Mouse (Mus musculus) lung, adult 2 months (tissue): ENCODE measurements at regions not wholly inside any gene's neighbourhood (a gene's known extent, or its start where the extent isn't known, plus 50 kb on each side); places are given as distances from the start of the nearest gene placed in this dataset.

ENCODE experiments used
- DNase-seq: peaks from one replicate; pipeline ENCODE4 v3.0.0; 2022
- H3K4me1 ChIP-seq: fragments of 200-500 bp; 2 replicates; pipeline ENCODE4 v1.6.1; 2011; ENCODE audit warnings: low read length; ENCODE audit not compliant: control insufficient read depth, insufficient read depth
- H3K4me3 ChIP-seq: fragments of 200-500 bp; replicated peaks from 2 replicates; pipeline ENCODE3; 2011; ENCODE audit warnings: low read depth, mild to moderate bottlenecking, control low read depth, low read length; ENCODE audit errors: extremely low read depth
- CTCF ChIP-seq: fragments of 200-500 bp; IDR thresholded peaks from 2 replicates; pipeline ENCODE4 v1.5.1; 2011; ENCODE audit warnings: mild to moderate bottlenecking, low read length, control low read depth; ENCODE audit not compliant: insufficient read depth
- POLR2A ChIP-seq: fragments of 200-500 bp; IDR thresholded peaks from 2 replicates; pipeline ENCODE4 v1.6.1; 2011; ENCODE audit warnings: low read depth, mild to moderate bottlenecking, control low read depth, low read length, borderline replicate concordance; ENCODE audit errors: extremely low read depth
- WGBS: fragments of 180-500 bp; shearing (Covaris S2); methylation state at CpG from one replicate; pipeline ENCODE4 v1.1.7; 2018; 5-methylcytosine and 5-hydroxymethylcytosine counted together

DNA sequence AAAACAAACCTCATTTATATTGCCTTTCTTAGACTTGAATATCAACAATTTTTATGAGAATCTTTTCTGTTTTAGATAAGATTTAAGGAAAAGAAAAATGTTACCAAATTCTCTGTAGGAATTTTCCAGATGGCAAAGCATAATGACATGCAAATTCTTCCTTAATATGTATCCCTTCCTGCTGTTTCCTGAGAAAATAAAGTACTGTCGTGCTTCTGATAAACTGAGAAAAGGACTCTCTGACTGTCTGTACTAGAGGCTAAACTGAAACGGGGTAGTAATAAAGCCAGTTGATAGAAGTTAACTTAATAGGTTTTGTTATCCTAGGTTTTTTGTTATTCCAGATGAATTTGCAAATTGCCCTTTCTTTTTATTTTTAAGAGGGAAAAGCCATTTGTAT is 1208.4 kb upstream of the Cited2 start:
- DNase-seq: no peak
- H3K4me3 ChIP-seq: no peak overlapping the region
- WGBS: 71% methylated on average over 2 of the region's 2 CpGs
- no peak for TF ChIP-seq POLR2A
- TF ChIP-seq CTCF: no peak
- no peaks in the 10 kb centered on the region for H3K4me1 ChIP-seq

DNA sequence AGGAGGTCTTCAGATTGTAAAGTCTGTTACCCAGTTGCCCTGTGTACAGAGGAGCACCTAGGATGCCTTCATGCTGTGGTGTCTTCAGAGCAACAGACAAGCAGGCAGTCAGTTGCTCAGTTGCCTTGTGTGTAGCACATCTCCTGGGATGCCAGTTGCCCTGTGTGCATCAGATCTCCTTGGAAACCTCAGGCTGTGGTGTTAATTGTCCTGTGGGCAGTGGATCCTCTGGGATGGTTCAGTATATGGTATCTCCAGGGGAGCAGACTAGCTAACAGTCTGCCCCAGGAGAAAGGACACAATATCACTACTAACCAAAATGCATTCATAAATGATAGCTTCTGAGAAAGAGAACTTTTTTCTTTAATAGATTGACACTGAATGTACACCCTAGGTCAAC is 1201.1 kb upstream of the Cited2 start:
- H3K4me1 ChIP-seq: no peaks in the 10 kb centered on the region
- TF ChIP-seq CTCF: no peak
- TF ChIP-seq POLR2A: no peak
- no peak for DNase-seq
- H3K4me3 ChIP-seq: no peak overlapping the region

DNA sequence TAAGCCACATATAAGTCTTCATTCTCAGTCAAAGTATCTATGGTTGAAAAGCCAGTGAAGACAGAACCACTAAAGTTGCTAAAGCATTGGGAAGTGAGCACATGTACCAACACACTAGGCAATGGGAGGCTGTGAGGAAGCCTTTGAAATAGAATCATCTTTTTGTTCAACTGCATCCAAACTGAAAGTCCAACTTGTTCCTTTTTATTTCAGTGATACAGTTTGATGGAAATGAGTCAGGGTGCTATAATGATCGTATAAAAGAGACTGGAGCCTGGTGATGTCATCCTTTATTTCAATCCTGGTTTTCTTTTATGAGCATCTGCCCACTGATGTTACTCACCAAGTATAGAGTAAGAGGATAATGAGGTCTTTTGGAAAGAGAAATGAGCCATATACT is 1198.9 kb upstream of the Cited2 start:
- TF ChIP-seq POLR2A (no peak), CTCF (no peak)
- H3K4me3 ChIP-seq: no peak overlapping the region
- WGBS: 78% methylated on average over 1 of the region's 1 CpGs
- H3K4me1 ChIP-seq: no peaks in the 10 kb centered on the region
- no peak for DNase-seq

DNA sequence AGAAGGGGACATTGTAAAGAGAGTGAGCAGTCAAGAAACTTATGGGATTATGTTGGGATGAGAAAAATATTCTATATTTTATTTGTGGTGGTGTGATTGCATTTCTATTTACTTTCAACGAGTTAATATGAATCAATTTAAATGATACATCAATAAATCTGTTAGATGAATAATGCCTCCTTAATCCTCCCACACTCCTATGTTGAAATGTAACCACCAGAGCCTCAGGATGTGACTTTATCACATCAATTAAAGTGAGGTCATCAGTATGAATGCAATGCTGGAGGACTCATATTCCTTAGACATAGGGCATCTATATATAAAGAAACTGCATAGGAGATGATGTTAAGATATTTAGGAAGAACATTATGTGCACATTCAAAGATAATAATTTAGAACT is 1195.3 kb upstream of the Cited2 start:
- DNase-seq: no peak
- no peaks in the 10 kb centered on the region for H3K4me1 ChIP-seq
- WGBS: 56% methylated on average over 1 of the region's 1 CpGs
- H3K4me3 ChIP-seq: no peak overlapping the region
- TF ChIP-seq CTCF (no peak), POLR2A (no peak)

DNA sequence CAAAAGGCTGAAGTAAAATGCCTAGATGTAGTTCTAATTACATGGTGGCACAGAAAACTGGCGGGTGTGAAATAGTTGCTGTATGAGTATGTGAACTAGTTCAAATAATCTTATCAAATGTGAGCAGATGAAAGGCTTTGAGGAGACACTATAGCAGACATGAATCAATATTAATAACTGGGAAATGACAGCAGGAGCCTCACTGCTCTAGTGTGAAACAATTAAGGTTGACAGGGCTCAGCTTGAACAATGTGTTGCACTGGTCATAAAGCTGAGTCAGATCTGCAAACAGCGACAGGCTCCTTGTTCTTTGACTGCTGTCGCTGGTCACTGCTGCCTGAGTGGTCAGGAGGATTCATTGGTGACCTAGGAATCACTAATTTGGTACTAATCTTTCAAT is 1185.4 kb upstream of the Cited2 start:
- TF ChIP-seq POLR2A (no peak), CTCF (no peak)
- WGBS: 50% methylated on average over 3 of the region's 3 CpGs
- no peak for DNase-seq
- no peaks in the 10 kb centered on the region for H3K4me1 ChIP-seq
- no peak overlapping the region for H3K4me3 ChIP-seq

DNA sequence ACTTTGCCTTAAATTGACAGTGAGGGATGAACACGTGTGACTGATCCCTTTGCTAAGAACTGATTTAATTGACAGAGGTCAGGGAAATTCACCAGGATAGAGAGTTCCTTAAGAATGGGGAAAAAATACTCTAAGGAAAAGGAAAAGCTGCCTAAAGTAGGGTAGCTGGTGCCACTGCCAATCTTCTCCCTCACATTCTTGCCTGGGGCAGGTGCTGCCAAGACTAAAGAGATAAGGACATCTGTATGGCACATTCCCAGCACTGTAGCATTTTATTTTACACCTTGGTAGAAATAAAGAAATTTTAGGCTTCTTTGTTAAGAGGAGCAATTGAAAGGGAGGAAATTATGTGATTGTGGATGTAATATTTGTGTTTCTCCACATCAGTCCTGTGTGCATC is 1184.6 kb upstream of the Cited2 start:
- H3K4me1 ChIP-seq: no peaks in the 10 kb centered on the region
- WGBS: 30% methylated on average over 1 of the region's 1 CpGs
- TF ChIP-seq CTCF (no peak), POLR2A (no peak)
- no peak for DNase-seq
- no peak overlapping the region for H3K4me3 ChIP-seq

DNA sequence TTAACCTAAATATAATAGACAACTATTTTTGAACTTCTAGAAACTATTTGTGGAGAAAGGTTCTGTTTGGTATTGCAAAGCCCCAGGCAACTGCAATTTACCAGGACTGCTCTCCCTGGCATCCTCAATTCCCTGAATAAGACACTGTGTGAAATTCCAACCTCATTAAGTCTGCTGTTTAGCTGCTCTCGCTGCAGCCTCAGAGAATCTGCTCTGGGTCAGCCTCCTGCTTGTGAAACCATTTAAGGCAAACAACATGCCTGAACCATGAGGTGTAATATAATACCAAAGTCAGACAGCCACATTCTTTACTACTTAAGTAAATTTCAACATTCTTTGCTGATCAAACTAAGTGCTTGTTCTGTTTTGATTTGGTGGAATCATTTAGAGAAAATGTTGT is 1177.6 kb upstream of the Cited2 start:
- WGBS: 20% methylated on average over 1 of the region's 1 CpGs
- Histone ChIP-seq H3K4me1 (no peaks in the 10 kb centered on the region), H3K4me3 (no peak overlapping the region)
- no peak for DNase-seq
- TF ChIP-seq CTCF (no peak), POLR2A (no peak)

DNA sequence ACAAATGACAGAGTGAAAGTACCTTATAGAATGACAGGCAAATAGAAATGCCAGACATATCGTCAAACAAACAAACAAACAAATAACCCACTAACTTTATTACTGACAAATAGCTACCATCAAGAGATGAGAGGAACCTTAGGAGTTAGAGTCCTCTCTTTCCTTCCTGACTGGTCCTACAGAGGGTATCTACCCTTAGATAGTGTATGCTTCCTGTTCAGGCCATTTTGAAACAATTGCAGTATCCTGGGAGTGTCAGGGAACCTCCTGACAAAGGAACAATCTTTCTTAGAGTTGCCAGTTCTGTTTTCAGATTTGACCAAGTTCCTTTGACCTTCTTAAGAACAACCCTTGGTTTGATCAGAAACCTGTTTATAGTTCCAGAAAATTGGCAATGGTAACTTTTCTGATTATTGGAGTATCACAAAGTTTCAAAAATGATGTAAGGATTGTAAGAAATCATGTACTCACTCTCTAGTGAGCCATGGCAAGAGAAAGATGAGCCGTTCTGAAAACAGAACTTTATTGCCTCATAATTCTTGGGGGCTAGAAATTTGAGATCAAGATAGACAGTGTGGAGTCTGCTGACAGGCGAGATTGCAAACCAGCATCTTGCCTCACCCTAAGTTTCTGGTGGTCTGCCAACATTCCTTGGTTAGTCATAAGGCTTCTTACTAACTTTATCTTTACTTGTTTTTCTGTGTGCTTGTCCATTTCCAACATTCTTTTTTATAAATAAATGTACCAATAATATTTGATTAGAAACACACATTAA is 1170.0 kb upstream of the Cited2 start:
- no peak for DNase-seq
- WGBS: 65% methylated on average over 3 of the region's 3 CpGs
- TF ChIP-seq CTCF (no peak), POLR2A (no peak)
- no peak overlapping the region for H3K4me3 ChIP-seq
- H3K4me1 ChIP-seq: no peaks in the 10 kb centered on the region

DNA sequence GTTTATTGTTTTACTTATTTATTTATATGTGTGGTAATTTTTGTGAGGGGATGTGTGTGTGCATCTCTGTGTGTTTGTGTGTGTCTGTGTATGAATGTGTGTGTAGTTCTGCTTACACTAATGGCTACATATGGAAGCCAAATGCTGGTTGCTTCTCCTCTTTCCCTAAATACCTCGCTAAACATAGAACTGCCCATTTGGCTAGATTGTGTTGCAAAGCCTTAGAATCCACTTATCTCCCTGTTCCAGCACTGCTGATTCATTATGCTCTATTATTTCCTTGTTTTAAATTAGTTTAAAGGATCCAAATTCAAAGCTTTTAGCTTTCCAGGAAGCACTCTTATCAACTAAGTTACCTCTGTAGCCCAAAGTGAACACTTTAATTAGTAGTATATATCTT is 1148.5 kb upstream of the Cited2 start:
- DNase-seq: no peak
- 63% methylated on average over 1 of the region's 1 CpGs for WGBS
- Histone ChIP-seq H3K4me3 (no peak overlapping the region), H3K4me1 (no peaks in the 10 kb centered on the region)
- TF ChIP-seq POLR2A (no peak), CTCF (no peak)

DNA sequence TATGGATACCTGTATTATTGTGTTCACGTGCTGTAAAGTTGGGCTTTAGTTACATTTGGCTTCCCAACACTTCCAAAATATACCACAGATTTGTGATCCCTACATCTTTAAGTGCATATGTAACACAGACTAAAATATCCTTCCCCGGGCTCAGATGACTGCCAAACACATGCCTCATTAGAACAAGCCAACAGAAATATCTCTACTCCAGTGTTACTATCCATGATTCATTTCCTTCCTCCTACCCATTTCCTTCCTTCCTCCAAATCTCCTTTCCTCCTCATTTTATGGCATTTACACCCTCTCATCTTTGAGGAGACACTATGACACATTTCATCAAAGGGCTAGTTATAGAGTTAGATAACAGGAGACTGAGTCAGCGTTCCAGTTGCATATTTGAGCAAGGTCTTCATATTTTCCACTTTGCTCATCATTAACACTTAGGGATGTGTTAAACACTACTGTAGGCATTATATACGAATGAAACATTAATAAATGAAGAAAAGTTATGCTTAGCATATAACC is 1144.4 kb upstream of the Cited2 start:
- WGBS: 72% methylated on average over 4 of the region's 4 CpGs
- Histone ChIP-seq H3K4me3 (no peak overlapping the region), H3K4me1 (no peaks in the 10 kb centered on the region)
- TF ChIP-seq POLR2A: no peak
- DNase-seq: no peak
